Mouse (Mus musculus) gastrocnemius, postnatal 4 days (tissue): ENCODE measurements around the gene Inpp5a. TPM values are rescaled to one million over a fixed set of nuclear protein-coding genes. Genes with fewer than 3 reads are reported as not detected.
A peak's percentile ranks its signal among the peaks of the same experiment; 100 is the strongest.

ENCODE experiments used
- DNase-seq, 2 experiments: peaks; one replicate each; pipeline ENCODE4 v3.0.0; 2021 to 2022; ENCODE audit warnings: low spot score in 2 of 2, mixed read lengths in 2 of 2
- long read RNA-seq, 2 experiments: library from polyadenylated mRNA; stranded (forward); transcript quantifications; one replicate each; pipeline ENCODE4 v2.0.0; 2021
- total RNA-seq, 2 experiments: library from RNA; stranded (reverse); gene quantifications; 2 replicates each; pipeline ENCODE4 v1.2.3; 2021

Gene Inpp5a
- 100 to 1,000 TPM; 104 TPM for total RNA-seq
- long read RNA-seq, experiment 1, transcript Inpp5a-201 (16 exons, 2,774 nt) = minor isoform, 5 of 209 reads
- long read RNA-seq, experiment 1, transcript Inpp5a-203 (16 exons, 2,826 nt) = major isoform, 184 of 209 reads
- long read RNA-seq, experiment 1, partial matches to known transcripts = 7 of 209 reads
- long read RNA-seq, experiment 1, other reads (novel, unspliced or antisense) = 13 of 209 reads
- long read RNA-seq, experiment 2, transcript Inpp5a-203 (16 exons, 2,826 nt) = major isoform, 206 of 243 reads
- long read RNA-seq, experiment 2, partial matches to known transcripts = 11 of 243 reads
- long read RNA-seq, experiment 2, other reads (novel, unspliced or antisense) = 22 of 243 reads

DNA sequence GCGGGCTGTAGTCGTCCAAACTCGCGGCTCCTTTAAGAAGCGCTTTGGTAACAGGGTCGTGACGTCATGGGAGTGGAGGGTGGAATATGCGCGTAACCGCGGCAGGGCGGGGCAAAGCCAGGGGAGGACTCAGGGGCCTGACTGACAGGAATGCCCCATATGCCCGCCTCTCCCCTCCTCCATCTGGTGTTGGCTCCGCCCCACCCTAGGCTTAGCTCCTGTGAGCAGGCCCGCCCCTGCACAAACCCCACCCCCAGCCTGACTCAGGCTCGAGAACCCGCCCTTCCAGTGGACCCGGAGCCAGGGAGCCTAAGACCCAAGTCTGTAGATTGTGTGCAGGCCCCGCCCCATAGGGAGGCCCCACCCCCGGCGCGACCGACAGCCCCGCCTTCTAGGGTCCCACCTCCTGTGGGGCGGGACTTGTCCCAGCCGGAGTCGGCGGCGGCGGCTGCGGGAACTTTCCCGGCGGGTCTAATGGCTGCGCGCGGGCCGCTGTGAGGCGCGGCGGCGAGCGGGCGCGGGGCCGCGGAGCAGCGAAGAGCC, at the start of gene Inpp5a:
TSS of gene Inpp5a (plus strand) at position 440 of the 543 bp plus-strand sequence.
- DNase-seq = peak; percentile 98 to 99

DNA sequence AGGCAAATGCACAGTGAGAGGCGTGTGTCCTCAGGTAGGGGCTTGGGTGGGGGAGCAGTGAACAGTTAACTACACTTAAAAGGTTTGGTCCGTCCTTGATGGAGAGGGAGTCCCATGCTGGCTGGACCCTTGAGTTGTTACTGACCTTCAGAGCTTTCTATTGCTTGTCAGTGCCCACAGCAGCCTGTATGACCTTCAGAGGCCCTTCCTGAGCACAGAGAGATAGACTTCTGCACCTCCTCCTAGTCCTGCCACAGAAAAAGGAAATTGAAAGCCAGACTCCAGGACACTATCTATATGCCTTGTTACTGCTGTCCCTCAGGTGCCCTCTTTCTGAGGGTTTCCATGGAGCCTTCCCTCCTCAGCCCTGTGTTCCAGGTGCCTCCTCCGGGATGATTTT, 49.7 kb upstream of the Inpp5a start:
- DNase-seq = no peak

DNA sequence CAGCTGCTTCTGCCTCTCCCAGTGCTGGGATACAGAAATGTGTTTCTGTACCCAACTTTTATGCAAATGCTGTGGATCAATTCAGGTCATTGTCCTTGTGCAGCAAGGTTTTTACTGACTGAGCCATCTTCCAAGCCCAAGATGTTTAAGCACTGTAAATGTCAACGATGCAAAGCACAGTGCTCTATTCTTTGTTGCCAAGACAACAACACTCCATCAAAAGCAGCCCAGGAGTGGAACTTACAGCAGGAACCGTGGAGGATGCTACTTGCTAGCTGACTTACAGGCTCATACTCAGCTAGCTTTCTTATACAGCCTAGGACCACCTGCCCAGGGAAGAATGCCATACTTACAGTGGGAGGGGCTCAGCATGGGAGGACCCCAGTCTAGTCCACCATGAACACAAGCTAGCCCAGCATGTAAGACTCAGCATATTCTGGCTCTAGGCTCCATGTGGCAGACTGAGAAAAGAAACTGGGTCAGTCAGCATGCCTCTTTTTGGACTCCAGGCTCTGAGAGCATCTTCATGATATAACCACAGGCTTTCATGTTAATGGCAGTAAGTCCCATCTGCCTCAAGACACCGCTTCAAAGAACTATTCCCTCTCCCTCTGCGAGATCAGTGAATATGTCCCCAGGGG, 47.8 kb upstream of the Inpp5a start:
- DNase-seq = no peak

DNA sequence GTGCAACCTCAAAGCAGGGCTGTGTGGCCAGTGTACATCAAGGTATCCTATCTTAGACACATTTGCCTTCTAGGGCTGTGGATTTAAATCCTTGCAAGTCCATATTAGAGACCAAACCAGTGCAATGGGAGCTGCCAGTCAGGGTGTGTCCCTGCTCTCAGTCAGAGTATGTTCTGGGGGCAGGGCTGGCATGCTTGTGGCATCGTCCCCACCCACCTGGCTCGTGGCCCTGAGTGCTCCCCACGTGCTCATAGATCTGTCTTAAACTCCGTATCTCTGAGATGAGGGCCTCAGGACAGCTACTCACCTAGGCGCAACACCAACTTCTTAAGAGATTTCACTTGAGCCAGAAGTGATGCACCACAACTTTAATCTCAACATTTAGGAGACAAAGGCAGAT, 46.1 kb upstream of the Inpp5a start:
- DNase-seq = no peak

DNA sequence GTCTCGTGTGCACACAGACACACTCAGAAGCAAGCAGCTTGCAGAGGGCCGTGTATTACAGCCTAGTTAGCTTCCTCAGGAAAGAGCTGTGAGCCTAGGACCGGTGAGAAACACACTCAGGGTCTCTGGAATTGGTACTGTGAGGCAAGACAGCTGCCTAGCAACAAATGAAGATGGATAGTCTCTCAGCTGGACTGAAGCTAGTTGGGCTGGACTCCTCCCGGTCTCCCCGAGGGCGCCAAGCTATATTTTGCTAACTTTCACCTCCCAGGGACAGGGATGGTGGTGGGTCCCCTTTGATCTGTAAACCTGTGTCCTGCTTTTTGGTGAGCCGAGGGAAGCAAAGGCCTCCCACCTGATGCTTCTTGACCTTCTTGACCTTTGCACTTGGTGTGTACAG, 41.9 kb upstream of the Inpp5a start:
- DNase-seq = no peak

DNA sequence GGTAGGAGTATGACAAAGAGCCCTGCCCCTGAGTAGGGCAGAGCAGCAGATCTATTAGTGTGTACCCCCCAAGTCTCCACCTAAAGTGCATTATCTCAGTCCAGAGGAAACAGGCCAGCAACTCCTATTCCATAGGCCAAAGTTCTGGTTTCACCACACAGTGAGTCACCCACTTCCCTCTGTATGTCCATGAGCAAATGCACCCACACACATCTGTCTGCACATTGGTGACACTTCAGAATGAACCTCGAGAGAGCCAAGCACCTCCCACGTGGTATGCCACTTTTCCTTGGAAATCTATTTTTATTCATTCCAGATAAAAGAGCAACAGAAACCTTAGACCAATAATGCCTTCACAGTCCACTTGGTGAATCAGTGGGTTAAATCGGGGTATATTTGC, 38.3 kb upstream of the Inpp5a start:
- no peak for DNase-seq

DNA sequence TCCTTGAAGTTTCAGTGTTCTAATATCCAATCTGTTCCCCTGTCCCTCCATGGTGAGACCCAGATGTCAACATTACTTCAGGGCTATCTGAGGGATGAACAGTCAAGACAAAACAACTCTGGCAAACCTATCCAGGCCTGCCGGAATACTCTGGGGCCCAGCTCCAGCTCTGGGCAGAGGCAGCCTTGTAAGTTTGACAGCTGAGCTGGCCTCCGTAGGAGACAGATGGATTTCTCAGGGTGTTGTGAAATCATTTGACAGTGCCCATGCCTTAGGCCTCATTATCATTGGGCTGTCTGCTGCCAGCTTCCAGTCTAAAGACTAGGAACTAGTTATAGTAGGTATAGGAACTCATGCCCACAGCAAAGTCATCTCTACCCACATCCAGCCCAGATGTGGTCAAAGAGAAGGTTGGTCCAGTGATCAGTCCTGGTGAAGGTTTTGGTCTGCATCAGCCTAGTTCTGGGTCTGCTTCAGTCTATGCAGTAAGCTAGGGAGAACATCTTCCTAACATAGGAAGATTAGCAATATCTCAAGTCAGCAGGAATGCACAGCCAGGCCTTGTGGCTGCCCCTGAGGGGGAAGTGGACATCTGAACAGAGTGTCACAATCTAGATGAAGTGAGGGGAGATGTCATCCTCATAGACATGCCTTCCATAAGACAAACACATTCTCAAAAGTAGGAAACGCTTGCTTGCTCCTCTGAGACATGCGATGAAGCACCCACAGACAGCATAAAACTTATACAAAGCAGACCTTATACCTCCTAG, 34.4 kb upstream of the Inpp5a start:
- DNase-seq = no peak

DNA sequence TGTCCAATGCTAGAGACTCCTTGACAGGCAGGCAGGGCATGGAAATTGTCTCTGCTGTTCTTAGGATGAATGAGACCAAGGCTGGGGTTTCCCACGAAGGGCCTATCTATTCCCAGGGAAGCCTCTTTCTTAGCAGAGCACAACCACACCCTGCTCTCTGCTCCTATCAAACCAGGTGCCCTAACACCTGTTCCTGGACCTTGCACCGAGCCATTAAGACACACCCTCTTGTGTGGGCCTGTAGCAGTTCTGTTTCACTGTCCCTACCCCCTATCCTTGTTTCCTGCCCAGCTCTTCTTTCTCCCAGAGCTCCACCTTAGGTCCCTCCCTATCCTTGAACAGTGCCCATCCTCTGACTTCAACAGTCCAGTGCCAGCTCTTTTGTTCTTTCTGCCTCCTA, 31.9 kb upstream of the Inpp5a start:
- no peak for DNase-seq

DNA sequence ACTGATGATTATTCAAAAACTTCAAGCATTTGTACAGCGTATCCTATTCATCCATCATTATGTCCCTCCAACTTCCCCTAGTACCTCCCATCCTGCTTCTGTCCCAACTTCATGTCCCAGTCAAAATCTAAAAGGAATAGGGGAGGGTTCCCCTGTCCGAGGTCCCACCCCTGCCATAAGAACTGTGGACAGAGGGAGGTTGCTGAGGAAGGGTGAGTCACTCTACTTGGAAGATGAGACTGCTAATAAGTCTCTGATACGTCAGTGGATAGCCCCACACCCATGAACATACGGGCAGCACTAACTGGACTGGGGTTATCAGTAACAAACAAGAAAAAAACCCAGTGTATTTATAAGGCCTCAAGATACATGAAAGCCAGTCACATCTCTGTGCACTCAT, 29.0 kb upstream of the Inpp5a start:
- no peak for DNase-seq

DNA sequence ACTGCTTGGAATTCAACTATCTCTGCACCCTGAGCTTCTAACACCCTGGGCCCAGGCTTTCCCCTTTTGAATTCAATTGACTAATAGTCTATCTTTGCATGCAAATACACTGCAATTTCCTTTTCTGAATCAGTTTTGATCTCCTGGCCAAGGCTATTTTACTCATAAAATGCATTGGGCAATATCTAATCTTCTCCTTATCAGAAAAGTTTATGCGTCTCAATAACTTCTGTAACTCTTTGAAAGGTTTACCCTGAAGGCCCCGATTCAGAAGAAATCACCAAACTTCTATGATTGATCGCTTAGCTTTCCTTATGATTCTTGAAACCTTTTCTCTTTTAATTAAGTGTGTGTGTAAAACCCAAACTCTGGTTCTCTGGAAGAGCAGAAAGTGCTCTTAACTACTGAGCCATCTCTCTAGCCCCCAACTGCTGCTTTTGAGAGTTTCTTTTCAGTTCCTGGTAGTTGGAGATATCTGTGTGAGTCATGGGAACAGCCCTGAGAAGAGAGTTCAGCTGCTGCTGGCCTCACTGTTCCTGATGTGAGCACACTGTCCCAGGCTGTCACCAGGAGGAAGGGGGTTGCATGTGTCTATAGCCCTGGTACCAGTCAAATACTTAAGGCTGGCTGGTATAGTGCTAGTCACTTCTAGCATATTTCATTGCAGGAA, 27.9 kb upstream of the Inpp5a start:
- DNase-seq = no peak

DNA sequence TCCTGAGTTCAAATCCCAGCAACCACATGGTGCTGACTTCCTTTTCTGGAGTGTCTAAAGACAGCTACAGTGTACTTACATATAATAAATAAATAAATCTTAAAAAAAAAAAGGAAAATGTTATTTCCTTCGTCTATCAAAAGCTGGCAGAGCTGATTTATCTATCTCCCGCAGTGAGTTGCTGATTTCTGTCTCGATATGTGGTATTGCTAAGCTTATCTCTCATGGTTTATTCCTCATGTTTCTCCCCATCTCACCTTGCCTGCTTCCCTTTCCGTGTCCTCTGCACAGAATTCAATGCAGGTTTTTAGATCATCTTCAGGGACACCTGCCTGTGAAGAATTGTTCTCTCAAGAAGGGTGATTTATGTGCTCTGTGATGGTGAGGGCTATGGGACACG, 27.1 kb upstream of the Inpp5a start:
- no peak for DNase-seq

DNA sequence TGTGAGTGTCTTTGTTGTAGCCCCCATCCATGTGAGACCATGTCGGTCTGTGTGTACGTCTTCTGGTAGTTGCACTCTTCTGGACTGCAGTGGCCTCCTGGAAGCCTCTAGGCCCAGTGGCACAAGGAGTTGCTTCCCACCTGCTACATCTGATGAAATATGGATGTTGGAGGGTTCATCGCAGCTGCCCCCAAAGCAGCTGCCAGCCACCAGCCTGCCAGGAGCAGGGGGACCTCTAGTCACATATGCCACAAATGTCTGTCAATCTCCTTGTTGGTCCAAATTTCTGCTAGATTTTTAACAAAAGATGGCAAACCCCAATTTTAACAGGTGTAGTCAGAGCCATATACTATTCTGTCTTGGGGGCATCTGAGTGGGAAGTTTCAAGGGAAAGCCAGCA, 26.4 kb upstream of the Inpp5a start:
- no peak for DNase-seq

DNA sequence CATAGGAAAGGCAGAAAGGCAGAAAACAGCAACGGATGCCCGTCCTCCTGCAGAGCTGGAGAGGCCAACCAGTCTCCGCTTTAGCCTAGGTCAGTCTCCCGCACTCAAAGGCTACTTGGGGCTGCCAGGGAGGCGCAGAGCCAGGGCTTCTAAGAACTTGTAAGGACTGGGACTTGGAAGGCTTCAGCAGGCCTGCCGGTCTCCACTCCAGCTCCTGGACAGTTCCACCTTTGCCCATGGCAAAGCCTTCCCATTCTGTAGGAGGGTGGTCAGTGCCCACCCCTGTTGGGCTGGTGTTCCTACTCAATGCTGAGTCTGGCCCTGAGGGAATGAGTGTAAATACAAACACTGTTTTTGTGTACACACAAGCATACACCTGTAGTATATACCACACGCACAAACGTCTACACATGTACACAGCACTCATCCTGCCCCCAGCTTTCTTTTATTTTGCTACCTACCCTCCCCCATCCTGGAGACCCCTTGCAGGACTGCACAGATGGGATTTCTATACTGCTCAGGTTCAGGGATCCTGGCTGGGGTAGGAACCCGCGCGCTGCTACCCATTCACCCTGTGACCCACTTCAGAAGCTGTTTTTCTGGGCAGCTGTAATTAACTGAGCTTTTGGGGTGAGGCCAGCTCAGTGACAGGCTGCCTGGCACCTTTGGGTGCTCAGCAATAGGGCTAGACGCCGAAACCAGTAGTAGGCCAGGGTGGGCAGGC, 25.5 kb upstream of the Inpp5a start:
- DNase-seq = peak in 1 of 2 experiments; percentile 49

DNA sequence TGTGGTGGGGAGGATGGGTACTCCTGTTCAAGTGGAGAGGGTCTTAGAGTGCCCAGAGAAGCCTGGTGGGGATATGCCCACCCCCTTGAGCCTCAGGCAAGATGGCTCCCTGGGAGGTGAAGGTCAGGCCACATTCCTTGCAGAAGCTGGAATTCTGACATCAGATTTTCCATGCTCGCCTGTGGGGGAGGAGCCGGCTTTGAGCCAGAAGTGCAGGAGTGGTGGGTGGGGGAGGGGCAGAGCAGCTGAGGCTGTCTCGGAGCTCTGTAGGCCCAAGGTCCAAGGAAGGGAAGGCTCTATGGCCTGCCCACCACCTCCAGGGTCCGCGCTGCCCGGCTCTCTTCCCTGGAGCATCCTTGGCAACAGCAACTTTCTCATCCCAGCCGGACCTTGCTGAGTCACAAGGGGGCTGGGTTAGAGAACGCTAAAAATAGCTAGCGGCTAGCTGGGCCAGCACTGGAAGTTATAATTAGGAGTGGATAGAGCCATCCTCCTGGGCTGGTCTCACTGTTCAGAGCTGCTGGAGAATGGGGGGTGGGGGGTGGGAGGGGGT, 24.8 kb upstream of the Inpp5a start:
- peak; percentile 50 to 75 for DNase-seq

DNA sequence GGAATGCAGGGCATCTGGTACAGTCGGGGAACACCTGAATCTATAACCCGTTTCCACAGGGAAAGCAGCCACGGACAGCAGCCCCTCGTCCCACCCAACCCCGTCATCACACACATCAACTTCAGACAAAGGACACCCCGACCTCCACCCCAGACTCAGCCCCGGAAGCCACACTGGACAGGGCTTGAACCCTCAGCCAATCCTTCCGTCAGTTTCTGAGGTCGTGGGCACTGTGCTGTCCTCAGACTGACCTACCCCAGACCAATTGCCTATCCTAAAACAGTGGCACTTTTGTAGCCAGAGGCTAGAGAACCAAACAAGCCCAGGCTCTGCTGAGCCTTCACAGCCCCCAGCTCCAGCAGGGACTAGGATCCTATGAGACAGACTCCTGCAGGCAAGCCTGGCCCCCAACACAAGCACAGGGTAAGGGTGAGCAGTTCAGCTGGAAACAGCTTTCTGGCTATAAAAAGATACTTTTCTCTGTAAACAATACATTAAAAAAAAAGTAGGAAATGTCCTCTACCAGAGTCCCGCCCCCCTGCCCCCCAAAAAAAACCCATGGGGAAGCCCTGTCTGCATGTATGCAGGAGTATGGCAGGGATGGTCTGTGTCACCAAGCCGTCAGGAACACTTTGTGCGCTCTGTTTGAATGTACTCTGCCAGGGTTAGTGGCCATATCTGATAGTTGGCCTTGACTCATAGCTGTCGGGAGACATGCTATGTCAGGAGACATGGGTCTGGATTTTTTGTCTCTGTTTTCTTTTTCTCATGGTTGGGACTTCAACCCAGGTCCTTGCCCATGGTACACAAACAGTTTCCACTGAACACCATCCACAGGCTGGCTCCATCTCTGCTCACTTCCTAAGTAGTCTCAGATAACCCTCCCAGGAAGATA, 23.7 kb upstream of the Inpp5a start:
- DNase-seq = no peak

DNA sequence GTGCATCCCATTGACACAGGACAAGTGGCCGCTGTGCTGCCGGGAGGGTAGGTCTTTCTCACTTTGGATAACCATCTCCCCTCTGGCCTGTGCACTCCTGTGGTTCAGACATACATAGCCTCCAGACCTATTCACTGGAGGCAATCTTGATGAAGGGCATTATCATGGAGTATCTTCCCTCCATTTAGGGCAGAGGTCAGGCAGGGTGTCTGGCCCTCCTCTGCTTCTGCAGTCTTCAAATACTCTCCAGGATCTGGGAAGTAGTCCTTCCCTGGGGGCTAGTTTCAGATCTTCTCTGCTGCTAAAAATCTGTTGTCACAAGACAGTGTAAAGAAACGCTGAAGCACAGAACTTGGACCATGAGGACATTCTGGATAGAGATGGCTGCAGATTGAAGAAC, 22.8 kb upstream of the Inpp5a start:
- no peak for DNase-seq

DNA sequence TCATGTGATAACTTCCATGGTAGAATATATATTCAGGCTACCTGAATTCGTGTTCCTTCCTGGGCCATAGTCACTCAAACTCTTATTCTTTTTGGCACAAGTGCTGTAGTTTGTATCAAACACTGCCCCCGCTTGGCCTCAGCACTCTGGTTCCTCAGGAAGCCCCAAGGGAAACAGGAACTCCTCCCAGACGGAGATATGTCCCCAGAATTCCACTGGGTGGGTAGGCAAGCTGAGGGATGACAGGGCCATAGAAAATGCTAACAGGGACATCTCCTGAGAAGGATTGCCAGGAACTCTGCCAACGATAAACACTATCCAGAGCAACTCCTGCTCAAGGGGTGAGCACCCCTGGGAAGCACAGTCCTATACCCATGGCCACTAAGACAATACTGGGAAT, 22.4 kb upstream of the Inpp5a start:
- DNase-seq = no peak

DNA sequence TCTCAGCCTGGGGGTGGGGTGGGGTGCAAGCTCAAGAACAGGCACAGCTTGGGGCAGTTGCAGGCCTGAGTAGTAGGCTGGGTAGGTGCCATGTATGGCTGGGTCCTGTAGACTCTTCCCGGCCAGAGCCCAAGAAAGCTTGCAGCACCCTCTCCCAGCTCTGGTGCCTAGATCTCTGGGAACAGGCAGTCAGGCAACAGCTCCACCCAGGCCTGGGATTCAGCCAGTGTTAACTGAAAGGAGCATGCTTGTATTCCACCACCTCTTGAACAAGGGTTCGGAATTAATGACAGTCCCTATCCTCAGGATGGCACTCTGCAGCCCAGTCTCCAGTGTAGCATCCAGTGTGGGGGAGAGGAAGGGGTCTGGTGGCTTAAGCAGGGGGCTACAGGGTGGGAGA, 20.7 kb upstream of the Inpp5a start:
- DNase-seq = peak in 1 of 2 experiments; percentile 50

DNA sequence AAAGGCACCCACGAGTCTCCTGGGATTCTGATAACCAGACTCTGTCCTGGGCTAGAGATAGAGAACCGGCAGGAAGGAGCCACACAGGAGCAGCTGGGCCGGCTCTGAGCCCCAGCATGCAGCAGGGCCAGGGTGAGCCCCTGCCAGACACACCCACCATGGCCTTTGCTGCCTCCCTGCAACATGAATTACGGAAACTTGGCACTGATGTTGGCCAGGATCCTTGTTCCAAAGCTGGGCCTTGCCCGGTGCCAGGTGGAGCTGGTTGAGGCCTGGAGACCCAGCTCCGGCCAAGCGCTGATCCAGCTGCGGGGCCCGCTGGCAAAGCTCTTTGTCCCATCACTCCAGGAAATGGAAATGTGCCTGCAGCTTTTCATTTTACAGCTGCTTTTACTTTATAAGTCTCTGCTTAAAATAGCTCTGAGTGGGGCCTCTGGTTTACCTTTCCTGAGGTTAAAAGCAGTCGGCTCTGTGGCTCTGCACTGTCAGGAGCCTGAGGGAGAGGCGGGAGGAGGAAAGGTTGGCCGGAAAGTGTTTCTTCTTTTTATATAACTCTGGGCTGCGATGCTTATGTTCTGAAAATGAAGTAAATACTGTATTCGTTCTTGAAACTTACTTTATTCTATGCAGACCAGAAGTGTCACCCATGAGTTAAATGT, 20.1 kb upstream of the Inpp5a start:
- peak; percentile 69 to 86 for DNase-seq
